Mouse (Mus musculus): Measurements from ENCODE around the gene Lysmd2.
"Not testable (repeated sequence)": the region's sequence is repeated elsewhere in the genome, so short reads cannot be mapped to it uniquely, and the experiment has no call there.

The Lysmd2 gene

DNA sequence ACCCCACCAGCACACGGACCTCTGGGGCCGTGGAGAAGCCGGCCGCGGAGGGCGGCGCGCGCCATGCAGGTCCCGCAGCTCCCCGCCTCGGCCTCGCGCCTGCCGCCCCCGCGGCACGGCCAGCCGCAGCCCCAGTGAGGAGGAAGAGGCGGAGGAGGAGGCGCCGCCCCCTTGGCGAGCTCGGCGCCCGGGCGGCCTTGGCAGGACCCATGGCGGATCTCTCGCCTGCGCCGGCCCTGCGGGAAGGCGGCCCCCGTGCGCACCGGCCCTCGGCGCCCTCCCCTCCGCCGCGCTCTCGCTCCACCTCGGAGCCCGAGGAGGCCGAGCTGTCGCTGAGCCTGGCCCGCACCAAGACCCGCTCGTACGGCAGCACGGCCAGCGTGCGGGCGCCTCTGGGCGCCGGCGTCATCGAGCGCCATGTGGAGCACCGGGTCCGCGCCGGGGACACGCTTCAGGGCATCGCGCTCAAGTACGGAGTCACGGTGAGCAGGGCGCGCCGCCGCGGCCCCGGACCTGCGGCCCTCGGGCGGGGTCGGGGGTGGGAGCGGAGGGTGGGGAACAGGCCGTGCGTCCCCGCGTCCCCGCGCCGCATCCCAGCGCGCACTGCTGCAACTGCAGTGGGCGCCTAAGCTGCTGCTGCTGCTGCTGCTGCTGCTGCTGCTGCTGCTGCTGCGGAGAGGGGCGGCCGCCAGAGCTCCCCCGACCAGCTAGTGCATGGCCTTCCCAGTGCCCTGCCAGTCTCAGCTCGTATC, at the start of gene Lysmd2:
TSS of gene Lysmd2 (plus strand) at position 186 of the 752 bp plus-strand sequence.
- DNase-seq: peak in 1 of 2 experiments; percentile 18

DNA sequence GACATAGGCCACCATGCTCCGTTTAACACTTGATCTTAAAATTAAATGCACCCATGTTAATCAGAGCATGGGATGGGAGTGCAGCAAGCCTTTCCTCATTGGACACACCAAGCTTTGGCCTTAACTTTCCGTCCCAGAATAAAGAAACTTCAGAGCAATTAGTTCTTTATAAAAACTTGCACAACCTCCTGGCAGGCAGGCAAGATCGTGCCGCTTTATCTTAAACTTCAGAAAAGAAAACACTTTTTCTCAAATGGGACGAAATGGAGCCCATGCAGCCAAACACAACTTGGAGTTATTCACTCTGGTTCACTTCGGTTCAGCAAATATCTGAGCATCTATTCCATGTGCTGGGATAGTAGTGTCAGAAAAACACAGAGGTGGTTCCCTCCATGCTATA, 46.2 kb upstream of the Lysmd2 start:
- no peak for DNase-seq

DNA sequence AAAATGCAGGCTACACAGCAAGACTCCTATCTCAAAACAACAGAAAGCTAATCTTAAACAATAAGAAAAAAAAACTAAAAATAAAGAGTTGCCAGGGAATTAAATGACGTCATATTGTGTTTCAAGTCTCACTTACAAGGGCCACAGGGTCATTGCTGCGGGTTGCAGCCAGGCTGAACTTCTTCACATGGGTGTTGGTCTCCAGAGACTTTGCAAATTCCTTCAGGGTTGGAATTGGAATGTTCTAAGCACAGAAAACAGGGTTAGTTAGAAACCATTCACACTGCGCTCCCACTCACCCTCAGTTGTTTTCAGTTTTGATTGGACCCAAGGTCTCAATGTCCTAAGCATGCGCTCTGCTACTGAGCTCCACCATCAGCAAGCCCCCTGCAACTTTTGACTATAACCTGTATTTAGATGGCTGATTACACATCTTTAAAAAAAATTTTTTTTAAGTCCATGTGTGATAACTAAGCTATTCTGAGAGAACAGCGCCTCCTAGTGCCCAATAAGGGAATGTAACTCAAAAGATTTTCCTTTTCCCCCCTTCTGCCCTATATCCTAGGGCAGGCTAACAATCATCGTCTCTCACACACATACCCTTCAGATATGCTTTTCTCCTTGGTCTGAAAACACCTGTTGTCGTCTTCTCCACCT, 43.7 kb upstream of the Lysmd2 start:
- DNase-seq: no peak

DNA sequence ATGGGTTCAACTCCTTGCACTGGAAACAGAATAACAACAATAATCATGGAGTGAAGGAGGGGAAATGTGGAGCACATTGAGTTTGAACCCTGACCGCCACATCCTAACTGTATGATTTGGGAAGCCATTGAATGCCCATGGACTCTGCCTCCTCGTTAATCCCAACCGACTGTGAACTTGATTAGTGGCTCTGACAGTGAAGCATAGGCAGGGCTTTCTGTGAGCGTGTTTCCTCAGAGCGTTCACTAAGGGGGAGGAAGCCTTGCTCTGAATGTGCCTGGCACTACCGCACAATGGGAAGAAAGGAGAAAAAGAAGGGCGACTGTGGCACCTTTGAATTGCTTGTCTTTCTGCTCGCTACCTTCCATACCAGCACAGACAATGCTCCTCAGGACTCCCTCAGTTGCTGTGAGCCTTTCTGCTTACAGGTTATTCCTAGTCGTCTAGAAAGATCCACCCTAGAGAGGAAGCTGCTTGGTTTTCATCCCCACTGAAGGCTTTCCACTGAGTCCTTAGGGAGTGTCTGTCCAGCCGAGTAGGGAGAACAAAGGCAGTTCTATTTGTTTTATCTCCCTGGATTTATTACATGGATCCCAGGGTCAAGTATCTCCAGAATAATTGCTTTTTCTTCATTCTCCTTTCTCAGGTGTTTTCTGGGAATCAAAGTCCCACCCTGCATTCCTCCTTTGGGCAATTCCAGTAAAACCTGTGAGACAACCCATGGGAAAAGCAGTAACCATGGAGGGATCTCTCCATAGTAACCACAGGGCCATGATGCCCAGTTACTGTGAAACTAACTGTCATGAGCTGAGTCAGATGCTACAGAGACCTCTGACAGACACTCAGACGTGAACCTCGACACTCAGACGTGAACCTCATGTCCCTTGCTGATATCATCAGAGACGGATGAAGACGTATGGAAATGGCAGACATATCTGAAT, 35.4 kb upstream of the Lysmd2 start:
- DNase-seq: no peak

DNA sequence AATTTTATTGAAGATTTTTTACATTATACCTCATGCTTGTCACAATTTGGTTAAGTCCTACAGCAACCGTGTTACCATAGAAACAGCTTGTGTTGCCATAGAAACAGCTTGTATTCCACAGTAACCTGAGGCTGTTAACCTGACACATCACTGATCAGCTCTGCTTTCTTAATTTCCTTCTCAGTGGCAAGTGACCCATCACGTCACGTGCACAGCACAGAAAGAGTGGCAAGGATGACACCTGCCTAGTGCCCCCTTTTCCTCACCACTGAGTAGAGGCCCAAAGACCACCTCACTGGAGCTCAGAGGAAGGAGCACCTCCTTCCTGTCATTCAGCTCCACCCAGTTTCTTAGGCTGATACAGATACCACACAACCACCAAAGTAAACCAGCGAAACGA, 32.1 kb upstream of the Lysmd2 start:
- no peak for DNase-seq

DNA sequence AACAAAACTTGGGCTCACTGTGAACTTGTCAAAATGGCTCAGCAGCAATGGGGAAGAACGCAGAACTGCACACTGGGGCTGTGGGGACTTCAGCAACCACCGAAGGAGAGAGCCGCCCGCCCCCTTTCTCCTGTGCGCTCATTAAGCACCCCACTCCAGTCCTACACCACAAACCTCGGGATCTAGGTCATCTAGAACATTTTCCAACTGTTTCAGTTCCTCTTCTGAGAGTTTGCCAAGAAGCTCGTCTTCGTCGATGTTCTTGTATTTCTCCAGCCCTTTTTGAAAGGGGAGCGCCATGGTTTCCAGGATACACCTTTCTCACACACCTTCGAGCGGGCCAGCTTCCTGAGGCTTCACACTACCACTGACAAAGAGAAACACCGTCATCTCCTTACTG, 28.5 kb upstream of the Lysmd2 start:
- DNase-seq: no peak

DNA sequence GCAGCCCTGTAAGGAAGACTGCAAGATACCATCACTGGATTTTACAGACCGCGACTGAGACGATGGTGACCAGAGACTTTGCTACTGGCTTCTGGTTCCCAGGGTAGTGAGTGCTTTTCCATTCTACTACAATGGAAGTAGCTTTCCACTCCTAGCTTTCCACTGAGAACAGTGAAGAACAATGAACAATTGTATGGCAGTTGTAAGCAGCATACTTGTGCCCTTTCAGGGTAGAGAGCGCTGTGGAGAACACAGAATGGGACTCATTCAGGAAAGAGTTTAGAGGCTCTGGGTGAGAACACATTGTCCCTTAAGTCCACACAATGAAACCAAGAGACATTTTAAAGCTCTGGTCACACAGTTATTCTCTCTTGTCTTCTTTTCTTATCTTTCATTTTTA, 27.9 kb upstream of the Lysmd2 start:
- no peak for DNase-seq

DNA sequence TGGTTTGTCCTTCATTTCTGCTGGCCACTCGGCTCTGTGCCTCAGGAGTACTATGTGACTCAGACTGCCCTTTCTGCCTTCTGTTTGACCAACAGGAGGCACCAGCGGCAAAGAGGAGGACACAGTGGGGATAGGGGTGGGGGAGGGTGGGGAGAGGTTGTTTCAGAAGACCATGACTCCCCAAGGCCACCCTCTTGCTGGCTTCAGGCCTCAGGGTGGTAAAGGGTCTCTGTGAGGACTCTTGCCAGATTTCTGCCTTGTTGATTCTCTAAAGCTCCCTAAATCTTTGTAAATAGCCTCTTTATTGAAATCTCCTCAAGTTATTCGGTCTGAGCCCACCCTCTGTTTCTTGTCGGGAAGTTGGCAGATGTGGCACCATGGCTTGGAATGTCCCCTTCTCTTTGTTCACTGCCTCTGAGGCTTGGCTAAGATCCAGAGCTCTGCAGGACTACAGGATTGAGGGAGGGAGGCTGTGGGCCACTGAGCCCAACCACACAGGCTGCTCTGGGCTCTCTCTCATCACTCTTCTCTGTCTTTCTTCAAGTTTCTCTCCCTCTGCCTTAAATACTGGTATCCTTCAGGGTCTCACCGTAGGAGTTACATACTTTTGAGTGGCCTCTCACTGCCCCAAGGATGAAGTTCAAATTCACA, 26.2 kb upstream of the Lysmd2 start:
- no peak for DNase-seq

DNA sequence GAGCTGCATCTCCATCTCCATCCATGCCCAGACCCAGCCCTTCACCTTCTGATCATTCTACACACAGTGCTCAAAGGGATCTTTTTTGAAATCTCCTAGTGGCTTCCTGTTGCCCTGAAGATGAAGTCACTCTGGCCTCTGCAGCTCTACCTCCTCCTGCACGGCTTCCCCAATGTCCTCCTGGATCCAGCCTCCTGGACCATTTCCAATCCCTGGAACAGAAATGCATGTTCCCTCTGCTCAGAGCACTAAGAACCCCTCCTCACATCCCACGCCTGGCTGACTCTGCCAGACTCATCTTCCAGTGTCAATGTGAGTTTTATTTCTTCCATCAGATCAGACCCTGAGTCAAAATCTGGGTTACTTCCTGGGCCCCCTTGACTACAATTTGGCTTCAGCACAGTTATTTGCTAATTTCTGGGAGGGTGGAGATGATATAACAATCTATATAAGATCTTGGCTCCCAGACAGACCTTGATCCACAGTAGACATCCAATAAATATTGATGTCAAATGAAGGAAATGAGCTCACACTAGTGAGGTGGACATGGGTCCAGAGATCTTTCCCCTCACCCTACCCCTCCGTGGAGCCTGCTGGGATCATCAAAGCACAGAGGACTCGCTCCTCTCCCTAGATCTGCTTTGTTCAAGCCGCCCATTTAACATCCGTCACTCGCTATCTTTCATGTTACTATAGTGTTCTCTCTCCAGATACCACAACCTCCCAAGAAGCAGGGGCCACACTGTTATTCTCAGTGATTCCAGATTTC, 25.2 kb upstream of the Lysmd2 start:
- DNase-seq: no peak

DNA sequence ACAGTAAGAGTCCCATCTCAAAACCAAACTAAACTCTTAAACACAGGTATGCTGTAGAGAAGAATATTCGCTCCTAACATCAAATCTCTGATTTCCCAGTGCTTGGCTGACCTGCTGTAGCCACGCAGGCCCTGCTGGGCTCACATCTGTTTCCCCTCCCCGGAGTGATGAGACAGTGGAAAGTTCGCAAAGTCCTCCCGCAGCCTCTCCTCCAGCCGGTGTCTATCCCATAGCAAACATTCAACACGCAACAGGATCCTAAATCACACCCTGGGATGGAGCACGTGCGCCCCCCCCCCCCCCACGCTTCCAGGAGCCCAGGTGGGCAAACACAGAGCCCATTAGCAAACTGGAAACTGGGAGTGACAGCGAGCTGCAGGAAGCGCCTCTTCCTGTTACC, 24.0 kb upstream of the Lysmd2 start:
- no peak for DNase-seq

DNA sequence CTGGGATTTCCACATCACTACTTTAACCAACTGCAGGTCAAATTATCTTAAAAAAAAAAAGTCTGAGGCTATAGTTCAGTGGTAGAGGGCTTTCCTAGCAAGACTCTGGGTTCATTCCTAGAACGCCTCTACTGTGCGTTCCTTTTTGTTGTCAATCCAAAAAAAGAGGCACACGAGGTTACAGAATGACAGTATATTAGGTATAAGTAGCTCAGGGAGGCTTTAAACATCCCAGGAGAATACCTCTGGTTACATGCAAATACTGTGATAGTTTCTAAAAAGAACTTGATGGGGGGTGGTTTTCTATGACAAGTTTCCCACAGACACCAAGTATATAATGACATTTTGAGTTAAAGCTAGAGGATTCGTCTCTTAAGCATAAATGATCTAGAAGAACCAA, 18.0 kb upstream of the Lysmd2 start:
- DNase-seq: no peak

DNA sequence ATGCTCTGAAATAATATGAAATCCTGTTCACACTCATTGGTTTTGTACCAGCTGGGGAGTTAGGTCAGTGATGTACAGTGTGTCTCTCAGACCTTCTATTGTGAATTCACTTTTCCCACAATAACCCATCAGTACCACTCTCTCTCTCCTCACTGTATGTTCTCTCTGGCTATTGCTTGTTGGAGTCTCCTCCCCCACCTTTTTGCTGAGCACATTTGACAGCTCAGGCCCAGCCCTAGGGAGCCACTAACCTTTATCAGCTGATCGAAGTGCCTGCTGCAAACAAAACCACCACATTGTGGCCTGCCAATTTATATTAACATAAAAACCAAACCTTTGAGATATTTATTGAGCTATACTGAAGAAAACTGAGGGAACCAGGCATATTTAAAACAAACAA, 16.0 kb upstream of the Lysmd2 start:
- no peak for DNase-seq

DNA sequence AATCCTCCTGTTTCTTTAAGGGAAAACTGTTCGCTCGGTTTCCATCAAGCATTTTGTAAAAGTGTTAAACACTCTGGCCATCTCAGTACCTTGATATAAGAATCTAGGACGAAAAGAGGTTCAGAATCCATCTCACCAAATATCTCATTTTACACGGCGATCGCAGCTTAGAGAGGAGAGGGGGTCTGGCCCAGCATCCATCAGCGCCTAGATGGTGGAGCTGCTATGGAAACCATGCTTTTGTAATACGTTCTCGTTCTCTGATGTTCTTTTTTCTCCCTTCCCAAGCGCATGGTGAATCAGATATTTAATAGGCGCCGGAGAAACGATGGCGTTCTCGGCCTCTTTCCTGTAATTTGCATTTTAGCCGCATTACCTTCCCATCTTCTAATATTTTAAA, 15.6 kb upstream of the Lysmd2 start:
- no peak for DNase-seq

DNA sequence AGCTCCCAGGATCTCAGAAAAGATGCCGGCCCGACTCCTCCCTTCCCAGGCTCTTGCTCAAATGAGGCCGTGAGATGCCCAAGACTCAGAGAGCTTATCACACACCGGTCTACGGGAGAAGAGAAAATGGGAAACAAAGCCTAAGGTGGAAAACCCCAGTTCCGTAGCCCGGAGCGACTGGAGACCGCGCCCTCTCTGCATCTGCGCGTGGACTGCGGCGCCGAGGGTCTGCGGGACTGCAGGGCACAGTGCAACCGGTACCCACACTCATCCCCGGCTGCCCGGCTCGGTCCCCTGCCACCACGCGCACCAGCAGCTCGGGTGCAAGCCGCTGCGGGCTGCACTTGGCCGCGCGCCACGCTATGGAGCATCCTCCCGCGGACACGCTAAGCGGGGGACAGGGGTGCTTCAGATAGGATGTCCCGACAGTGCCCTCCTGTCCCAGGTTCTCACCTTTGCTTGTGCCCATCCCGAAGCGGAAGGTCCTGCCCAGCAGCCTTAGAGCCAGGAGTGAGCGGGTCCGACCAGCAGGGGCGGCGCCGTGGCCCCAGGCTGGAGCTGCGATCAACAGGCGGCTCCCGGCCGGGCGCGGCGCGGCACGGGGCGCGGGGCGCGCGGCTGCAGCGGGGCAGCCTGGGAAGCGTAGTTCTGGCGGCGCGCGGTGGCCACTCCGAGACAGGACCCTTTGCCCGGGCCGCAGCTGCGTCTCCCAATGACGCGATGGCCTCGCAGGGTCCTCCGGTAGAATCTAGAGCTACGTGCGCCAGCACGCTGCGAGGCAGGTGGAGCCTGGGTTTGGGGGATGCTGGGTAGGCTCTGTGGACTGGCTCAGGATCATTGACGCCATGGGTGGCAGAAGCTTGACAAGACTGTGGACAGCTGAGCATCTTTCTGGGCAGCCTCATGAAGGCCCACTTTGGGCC, 14.7 kb upstream of the Lysmd2 start, which contains the start of gene Tmod2:
TSS of gene Tmod2 (minus strand) at position 755 of the 923 bp plus-strand sequence.
- no peak for DNase-seq

DNA sequence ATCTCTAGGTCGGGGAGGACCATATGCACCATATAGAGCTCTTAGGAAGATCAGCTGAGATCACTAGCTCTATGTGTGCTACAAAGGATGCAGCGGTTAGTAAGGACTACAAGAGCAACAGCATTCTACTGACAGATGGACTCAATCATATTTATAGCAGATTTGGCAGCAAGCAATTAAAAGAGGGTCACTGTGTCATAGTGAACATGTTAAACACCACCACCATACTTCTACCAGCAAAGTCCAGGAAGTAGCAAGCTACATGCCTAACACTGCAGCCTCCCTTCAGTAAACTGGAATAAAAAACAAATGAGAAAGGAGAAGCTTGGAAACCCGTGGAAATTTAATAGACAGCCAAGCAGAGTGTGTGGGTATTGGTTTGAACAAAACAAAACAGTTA, 9.0 kb upstream of the Lysmd2 start:
- DNase-seq: no peak

DNA sequence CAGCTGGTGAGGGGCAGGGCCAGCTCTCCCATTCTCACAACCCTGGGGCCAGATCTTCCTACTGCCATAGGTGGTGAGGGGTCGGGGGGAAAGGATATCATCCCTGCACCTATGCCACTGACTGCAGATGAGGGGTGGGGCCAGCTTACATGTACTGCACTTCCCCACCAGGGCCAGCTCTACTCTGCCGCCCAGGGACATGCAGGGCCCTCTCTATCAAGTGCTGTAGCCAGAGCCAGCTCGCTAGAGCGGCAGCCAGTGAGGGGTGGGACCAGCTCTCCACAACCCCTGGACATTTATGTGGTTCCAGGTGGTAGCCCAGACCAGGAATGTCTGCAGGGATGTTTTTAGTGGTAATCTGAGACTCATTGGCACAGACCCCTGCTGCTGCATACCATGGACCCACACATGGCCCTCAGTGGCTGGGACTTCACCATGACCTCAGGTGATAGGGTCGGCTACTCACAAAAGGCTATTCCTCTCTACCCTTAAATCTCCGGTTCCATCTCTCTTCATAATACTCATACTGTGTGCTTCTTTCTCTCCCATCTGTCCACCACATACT, 6.6 kb upstream of the Lysmd2 start:
- no peak for DNase-seq

DNA sequence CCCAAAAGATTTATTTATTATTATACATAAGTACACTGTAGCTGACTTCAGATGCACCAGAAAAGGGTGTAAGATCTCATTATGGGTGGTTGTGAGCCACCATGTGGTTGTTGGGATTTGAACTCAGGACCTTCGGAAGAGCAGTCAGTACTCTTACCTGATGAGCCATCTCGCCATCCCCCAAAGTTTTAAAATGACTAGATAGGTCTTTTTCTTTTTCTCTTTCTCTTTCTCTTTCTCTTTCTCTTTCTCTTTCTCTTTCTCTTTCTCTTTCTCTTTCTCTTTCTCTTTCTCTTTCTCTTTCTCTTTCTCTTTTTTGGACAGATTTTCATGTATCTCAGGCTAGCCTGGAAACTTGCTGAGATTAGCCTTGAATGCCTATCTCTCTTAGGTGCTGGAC, 5.8 kb upstream of the Lysmd2 start:
- not testable (repeated sequence) for DNase-seq

DNA sequence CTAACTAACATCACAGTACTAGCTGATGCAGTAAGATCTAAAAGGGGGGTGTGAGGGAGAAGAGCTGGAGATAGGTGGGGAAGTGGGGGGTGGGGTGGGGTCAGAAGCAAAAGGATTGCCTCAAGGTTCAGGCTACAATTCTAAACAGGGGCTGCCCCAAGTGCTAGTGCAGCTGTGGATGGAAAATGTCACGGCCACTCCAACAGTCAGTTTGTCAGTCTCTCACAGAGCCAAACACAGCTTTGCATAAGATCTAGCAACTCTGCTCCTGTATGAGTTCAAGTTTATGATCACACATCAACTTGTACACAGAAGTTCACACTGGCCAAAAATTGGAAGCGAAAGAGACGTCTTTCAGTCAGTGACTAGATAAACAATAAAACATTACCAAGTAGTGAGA, 4.1 kb upstream of the Lysmd2 start:
- no peak for DNase-seq

DNA sequence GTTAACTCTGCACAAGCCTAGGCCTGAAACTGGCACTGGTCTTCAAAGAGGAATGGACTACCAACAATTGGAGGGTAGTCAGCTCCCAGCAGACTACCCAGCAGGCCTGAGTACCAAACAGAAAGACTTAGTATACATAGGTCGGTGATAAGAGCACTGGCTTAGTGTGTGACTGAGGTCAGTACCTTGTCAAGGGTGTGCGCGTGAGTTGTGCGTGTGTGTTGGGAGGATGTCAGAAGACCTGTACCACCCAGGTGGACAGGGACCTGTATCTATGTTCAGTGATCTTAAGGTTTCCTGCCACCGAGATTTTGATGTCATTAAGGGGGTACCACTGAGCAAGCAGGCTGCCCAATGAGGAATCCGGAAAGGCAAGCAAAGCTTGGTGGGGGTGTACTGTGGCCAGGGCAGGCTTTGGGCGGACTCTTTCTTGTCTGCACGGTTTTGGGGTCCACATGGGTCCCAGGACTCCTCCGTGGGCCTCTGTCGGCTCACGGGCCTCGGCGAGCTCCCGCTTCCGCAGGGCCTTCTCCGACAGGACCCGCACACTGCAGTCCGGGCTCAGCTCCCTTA, 472 bp upstream of the Lysmd2 start:
- DNase-seq: no peak

DNA sequence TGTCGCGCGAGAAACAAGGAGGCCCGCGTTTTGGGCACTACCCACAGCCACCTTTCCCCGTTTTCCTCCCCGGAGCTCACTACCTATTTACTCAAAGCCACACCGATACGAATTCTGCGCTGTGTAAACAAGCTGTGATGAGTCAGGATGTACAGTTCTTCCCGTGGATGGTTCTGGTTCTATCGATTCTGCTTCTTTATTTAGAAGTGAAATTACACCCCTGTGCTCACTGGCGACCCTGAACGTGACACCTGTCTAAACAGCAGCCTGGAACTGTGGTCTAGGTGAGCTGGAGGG, 715 bp downstream of the Lysmd2 start:
- no peak for DNase-seq

All from thymus, adult 18-20 months (tissue).